Mouse (Mus musculus) heart, embryonic 15.5 days (tissue): ENCODE results near the gene Gm45799. TPM values are rescaled to one million over a fixed set of nuclear protein-coding genes. Genes with fewer than 3 reads are reported as not detected.

Experiments
- ATAC-seq: fragments of 200-750 bp; cut with Nextera tagmentation; replicated peaks from 2 replicates; pipeline ENCODE4 v1.8.0; 2017; ENCODE audit warnings: low read depth, moderate TSS enrichment; ENCODE audit not compliant: insufficient number of reproducible peaks, insufficient read depth, low FRiP score
- H3K27ac ChIP-seq: fragments of 300-500 bp; sonication (generic); 2 replicates; pipeline ENCODE4 v1.5.1; 2015; ENCODE audit warnings: mild to moderate bottlenecking, inconsistent platforms
- H3K27me3 ChIP-seq: fragments of 300-500 bp; sonication (generic); 2 replicates; pipeline ENCODE4 v1.6.1; 2015; ENCODE audit warnings: inconsistent platforms
- H3K36me3 ChIP-seq: fragments of 300-500 bp; sonication (generic); 2 replicates; pipeline ENCODE4 v1.6.1; 2015; ENCODE audit warnings: mild to moderate bottlenecking, inconsistent platforms
- H3K4me1 ChIP-seq: fragments of 300-500 bp; sonication (generic); replicated peaks from 2 replicates; pipeline ENCODE4 v1.6.1; 2015; ENCODE audit warnings: inconsistent platforms
- H3K4me2 ChIP-seq: fragments of 300-500 bp; sonication (generic); 2 replicates; pipeline ENCODE4 v1.6.1; 2015; ENCODE audit warnings: inconsistent platforms, mild to moderate bottlenecking, moderate library complexity
- H3K4me3 ChIP-seq: fragments of 300-500 bp; sonication (generic); 2 replicates; pipeline ENCODE4 v1.5.1; 2015; ENCODE audit warnings: mild to moderate bottlenecking, inconsistent platforms
- H3K9ac ChIP-seq: fragments of 300-500 bp; sonication (generic); 2 replicates; pipeline ENCODE4 v1.6.1; 2015; ENCODE audit warnings: mild to moderate bottlenecking, inconsistent platforms
- H3K9me3 ChIP-seq: fragments of 300-500 bp; sonication (generic); replicated peaks from 2 replicates; pipeline ENCODE4 v1.6.1; 2016; ENCODE audit warnings: inconsistent platforms
- WGBS: fragments of 180-500 bp; shearing (Covaris S2); methylation state at CpG from one replicate; pipeline ENCODE4 v1.1.7; 2015; ENCODE audit warnings: mixed read lengths; 5-methylcytosine and 5-hydroxymethylcytosine counted together
- polyA plus RNA-seq: library from polyadenylated mRNA; unstranded; fragments of >200 nt; fragmentation: Nextera tagmentation; extraction: Ambion mirVana; gene quantifications from 2 replicates; pipeline ENCODE4 v1.2.1, GENCODE M21; 2015

Gene Gm45799
- polyA plus RNA-seq, 1 experiment from 2014 or later, result 24.0 TPM

DNA sequence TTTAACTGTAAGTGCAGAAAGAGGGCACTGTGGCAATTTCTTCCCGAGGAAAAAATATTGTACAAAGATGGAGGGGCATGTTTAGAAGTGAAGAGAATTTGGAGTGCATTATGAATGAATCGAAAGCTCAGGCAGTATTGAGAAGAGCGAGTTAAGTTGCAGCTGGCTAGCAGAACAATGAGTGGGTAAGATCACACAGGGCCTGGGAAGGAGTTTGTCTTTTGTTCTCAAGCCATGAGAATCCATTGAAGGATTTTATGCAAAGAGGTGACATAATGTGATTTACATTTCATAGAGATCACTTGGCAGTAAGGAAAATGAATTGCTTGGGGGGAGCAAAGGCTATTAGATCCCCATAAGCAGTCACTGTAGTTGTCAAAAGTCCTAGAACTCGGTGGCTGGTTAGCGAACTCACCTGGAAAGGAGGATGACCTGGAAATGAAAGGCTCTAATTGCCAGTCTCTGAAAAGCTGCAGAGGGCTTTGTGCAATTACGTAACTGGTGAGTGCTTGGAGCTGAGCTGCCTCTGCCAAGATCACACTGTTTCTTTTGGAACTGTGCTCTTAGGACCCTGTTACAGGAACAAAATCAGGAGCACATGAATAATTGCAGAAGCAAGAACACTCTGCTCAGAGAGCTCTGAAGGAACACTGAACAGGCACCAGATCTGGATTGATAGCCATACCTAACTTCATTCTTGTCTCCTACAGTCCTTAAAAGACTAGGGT is 88.5 kb downstream of the Gm45799 start:
- Histone ChIP-seq H3K36me3 (peaks cover 43% of the 10 kb centered on the region), H3K4me2 (no peak overlapping the region), H3K27me3 (no peaks in the 10 kb centered on the region), H3K9me3 (no peaks in the 10 kb centered on the region), H3K9ac (no peak overlapping the region), H3K4me3 (no peak overlapping the region), H3K27ac (peak overlapping the region; percentile 31; the same call in 1 of the 2 replicates), H3K4me1 (no peaks in the 10 kb centered on the region)
- WGBS, result 81% methylated on average over 6 of the region's 6 CpGs
- ATAC-seq, result no peak

DNA sequence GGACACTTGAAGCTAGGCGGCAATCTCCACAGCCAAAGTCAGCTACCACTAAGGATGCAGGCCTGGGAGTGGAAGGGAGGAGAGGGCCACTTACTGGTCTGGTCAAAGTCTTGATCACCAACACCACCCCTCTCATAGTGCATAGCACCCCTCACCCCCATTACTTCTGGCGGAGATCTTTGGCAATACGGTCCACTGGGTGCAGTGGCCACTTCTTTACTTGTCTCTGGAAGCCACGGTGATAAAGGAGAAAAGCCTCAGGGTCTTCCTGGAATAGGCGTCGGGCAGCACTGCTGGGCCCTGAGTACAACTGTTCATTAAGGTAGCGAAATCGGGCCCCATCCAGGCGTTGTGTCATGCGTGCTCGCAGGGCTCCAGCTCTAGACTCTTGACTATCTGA is 93.5 kb downstream of the Gm45799 start:
- peaks cover 46% of the 10 kb centered on the region for H3K36me3 ChIP-seq
- no peak overlapping the region for H3K4me2 ChIP-seq
- WGBS, result 94% methylated on average over 11 of the region's 11 CpGs
- ATAC-seq, result no peak
- no peaks in the 10 kb centered on the region for H3K27me3 ChIP-seq
- no peak overlapping the region for H3K27ac ChIP-seq
- no peak overlapping the region for H3K4me3 ChIP-seq
- H3K9ac ChIP-seq, result no peak overlapping the region
- H3K4me1 ChIP-seq, result peaks cover 23% of the 10 kb centered on the region
- no peaks in the 10 kb centered on the region for H3K9me3 ChIP-seq

Other genes with a start within 250 kb of the Gm45799 start
- 24.7 and 35.4 TPM in 2 replicates for gene Fam160a2, start 240.5 kb upstream of the Gm45799 start, polyA plus RNA-seq
- gene Cnga4, start 236.0 kb upstream of the Gm45799 start, polyA plus RNA-seq, result not detected in 2 replicates
- gene Cckbr, start 214.8 kb upstream of the Gm45799 start, polyA plus RNA-seq, result 0.05 TPM in 1 of 2 replicates, not detected in the other
- gene Cavin3, start 158.3 kb upstream of the Gm45799 start, polyA plus RNA-seq, result 89.3 and 91.4 TPM in 2 replicates
- 54.4 and 61.0 TPM in 2 replicates for gene Smpd1, start 86.2 kb upstream of the Gm45799 start, polyA plus RNA-seq
- gene Apbb1, start 58.9 kb upstream of the Gm45799 start, polyA plus RNA-seq, result 40.4 and 49.2 TPM in 2 replicates
- 0.24 and 2.3 TPM in 2 replicates for gene Hpx, start 40.4 kb upstream of the Gm45799 start, polyA plus RNA-seq
- gene Trim3, start 7.0 kb upstream of the Gm45799 start, polyA plus RNA-seq, result 26.5 and 36.0 TPM in 2 replicates
- 138 and 156 TPM in 2 replicates for gene Timm10b, start 496 bp upstream of the Gm45799 start, polyA plus RNA-seq
- gene Arfip2, start 136 bp upstream of the Gm45799 start, polyA plus RNA-seq, result 42.6 and 50.8 TPM in 2 replicates
- gene Dnhd1, start 10.3 kb downstream of the Gm45799 start, polyA plus RNA-seq, result 0.72 and 0.91 TPM in 2 replicates
- gene Ilk, start 96.0 kb downstream of the Gm45799 start, polyA plus RNA-seq, result 354 and 399 TPM in 2 replicates
- 18.7 and 23.2 TPM in 2 replicates for gene Rrp8, start 96.8 kb downstream of the Gm45799 start, polyA plus RNA-seq
- gene Taf10, start 103.8 kb downstream of the Gm45799 start, polyA plus RNA-seq, result 90.0 and 105 TPM in 2 replicates
- gene Tpp1, start 111.7 kb downstream of the Gm45799 start, polyA plus RNA-seq, result 72.8 and 77.1 TPM in 2 replicates
- gene Dchs1, start 147.1 kb downstream of the Gm45799 start, polyA plus RNA-seq, result 3.4 and 5.9 TPM in 2 replicates
- gene Mrpl17, start 170.5 kb downstream of the Gm45799 start, polyA plus RNA-seq, result 180 and 222 TPM in 2 replicates